Mouse (Mus musculus): ENCODE data around the gene Rpl13a. TPM values are rescaled to one million over a fixed set of nuclear protein-coding genes. Genes with fewer than 3 reads are reported as not detected.
A peak's percentile ranks its signal among the peaks of the same experiment; 100 is the strongest.
"Not testable (repeated sequence)": the region's sequence is repeated elsewhere in the genome, so short reads cannot be mapped to it uniquely, and the experiment has no call there.

Rpl13a gene
- polyA plus RNA-seq, 1 experiment from 2014 or later = 762 TPM

DNA sequence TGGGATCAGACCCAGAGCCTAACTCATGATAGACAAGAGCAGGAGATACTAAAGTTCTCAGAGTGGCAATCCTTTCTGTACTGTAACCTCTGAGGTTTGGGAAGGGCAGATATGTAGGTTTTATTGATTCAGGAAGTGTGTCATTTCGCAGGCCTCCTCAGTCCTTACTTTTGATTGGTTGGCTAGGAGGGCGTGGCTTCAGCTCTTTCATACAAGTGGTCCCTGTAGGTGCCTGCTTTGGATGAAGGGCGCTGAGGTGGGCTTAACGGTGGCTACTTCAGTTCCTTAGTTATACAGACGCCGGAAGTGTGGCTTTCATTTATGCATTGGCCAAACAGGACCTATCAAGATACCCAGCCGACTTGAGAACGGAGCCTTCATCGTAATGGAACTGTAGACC lies 27.0 kb upstream of the Rpl13a start:
- Histone ChIP-seq H3K9me3 (replicated peaks) (no peaks in the 10 kb centered on the region), H3K4me3 (no peak overlapping the region), H3K36me3 (peaks cover 12% of the 10 kb centered on the region; the same call in 1 of the 2 replicates), H3K4me2 (no peak overlapping the region), H3K27ac (0 out of 2 replicates have a peak overlapping the region, but pooled peaks have one; percentile 54), H3K4me1 (replicated peaks) (peaks cover 13% of the 10 kb centered on the region), H3K27me3 (no peaks in the 10 kb centered on the region), H3K9ac (no peak overlapping the region)
- ATAC-seq (replicated peaks; ENCODE audit: insufficient number of reproducible peaks, insufficient read depth, low FRiP score, low read depth) = no peak
- WGBS = 85% methylated on average over 9 of the region's 9 CpGs

DNA sequence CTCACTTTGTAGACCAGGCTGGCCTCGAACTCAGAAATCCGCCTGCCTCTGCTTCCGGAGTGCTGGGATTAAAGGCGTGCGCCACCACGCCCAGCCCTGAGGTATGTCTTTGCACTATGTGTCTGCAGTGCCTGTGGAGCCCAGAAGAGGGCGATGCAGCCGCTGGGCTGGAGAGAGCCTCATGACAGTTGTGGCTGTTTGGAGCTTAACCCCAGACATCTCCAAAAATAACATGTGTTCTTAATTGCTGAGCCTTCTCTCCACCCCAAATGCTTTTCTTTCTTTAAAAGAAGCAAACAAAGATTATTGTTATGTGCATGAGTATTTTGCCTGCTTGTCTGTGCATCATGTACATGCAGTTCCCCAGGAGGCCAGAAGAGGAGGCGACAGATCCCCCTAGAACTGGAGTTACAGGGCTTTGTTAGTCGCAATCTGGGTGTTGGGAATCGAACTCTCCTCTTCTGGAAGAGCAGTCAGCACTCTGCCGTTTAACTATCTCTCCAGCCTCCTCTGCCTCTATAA lies 26.5 kb upstream of the Rpl13a start:
- 71% methylated on average over 12 of the region's 12 CpGs for WGBS
- Histone ChIP-seq H3K36me3 (peaks cover 12% of the 10 kb centered on the region; the same call in 1 of the 2 replicates), H3K4me1 (replicated peaks) (peaks cover 15% of the 10 kb centered on the region), H3K27ac (peak overlapping the region; percentile 54), H3K4me2 (peak overlapping the region; percentile 69), H3K4me3 (peak overlapping the region; percentile 91), H3K9ac (0 out of 2 replicates have a peak overlapping the region, but pooled peaks have one; percentile 12), H3K9me3 (replicated peaks) (no peaks in the 10 kb centered on the region), H3K27me3 (no peaks in the 10 kb centered on the region)
- ATAC-seq (replicated peaks; ENCODE audit: insufficient number of reproducible peaks, insufficient read depth, low FRiP score, low read depth) = no peak; the same call in 1 of the 2 replicates

DNA sequence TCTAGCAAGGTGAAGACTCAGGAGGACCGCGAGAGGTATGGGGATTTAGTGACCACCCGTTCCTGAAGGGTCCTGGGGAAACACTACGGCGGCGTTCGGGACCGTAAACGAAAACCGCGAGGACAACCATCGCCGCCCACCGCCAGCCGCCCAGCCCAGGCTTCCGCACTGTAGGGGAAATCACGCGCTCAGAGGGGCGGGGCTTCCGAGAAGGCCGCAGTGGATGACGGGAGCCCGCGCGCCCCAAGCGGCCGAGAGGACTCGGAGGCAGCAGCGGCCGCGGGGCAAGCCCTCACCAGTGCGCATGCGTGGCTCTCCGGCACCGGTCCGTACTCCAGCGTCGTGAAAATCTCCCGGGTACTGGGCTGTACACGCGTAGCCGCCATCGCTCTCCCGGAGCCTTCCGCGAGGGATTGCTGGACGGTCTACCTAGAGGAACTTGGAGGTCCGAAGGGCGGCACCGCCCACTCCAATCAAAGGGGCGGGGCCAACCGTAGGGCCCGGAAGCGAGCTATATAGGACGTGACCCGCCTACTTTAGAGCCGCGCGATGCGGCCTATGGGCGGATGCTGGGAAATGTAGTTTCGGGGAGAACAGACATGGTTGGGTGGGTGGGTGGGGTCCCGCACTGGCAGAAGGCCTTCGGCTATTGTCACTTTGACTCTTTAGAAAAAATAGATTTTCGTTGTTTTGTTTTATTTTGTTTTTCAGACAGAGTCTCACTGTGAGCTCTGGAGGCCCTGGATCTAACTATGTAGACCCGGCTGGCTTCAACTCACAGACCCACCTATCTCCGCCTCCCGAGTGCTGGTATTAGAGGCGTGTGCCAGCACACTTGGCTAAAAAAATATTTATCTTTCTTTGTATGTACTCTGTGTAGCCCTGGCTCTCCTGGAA lies 25.8 kb upstream of the Rpl13a start, which contains the start of the genes Pih1d1 and Aldh16a1:
TSS of gene Pih1d1 (plus strand) at position 208 of the 897 bp plus-strand sequence.
TSS of gene Aldh16a1 (minus strand) at position 489 of the 897 bp plus-strand sequence.
- H3K27ac ChIP-seq = peak within 1 kb of the TSS; percentile 99
- H3K4me2 ChIP-seq = peak within 1 kb of the TSS; percentile 69
- 3% methylated on average over 69 of the region's 69 CpGs for WGBS
- no peaks in the 10 kb centered on the region for H3K27me3 ChIP-seq
- peak; percentile 94 for ATAC-seq (replicated peaks; ENCODE audit: insufficient number of reproducible peaks, insufficient read depth, low FRiP score, low read depth)
- H3K9me3 ChIP-seq (replicated peaks) = no peaks in the 10 kb centered on the region
- peaks cover 10% of the 10 kb centered on the region; the same call in 1 of the 2 replicates for H3K36me3 ChIP-seq
- H3K4me1 ChIP-seq (replicated peaks) = peaks cover 15% of the 10 kb centered on the region
- peak within 1 kb of the TSS; percentile 87 for H3K9ac ChIP-seq
- peak within 1 kb of the TSS; percentile 91 for H3K4me3 ChIP-seq

- Histone ChIP-seq H3K4me3 (peak overlapping the region; percentile 91), H3K4me1 (replicated peaks) (peaks cover 15% of the 10 kb centered on the region), H3K9me3 (replicated peaks) (no peaks in the 10 kb centered on the region), H3K36me3 (peaks cover 5% of the 10 kb centered on the region; the same call in 1 of the 2 replicates), H3K27ac (peak overlapping the region; percentile 99), H3K9ac (peak overlapping the region; percentile 87), H3K4me2 (peak overlapping the region; percentile 69), H3K27me3 (no peaks in the 10 kb centered on the region)
- 3% methylated on average over 5 of the region's 5 CpGs for WGBS
- no peak for ATAC-seq (replicated peaks; ENCODE audit: insufficient number of reproducible peaks, insufficient read depth, low FRiP score, low read depth)
Measured at GRCm38 (mm10) chr7:45153586-45153985, 25.0 kb upstream of the Rpl13a start.

DNA sequence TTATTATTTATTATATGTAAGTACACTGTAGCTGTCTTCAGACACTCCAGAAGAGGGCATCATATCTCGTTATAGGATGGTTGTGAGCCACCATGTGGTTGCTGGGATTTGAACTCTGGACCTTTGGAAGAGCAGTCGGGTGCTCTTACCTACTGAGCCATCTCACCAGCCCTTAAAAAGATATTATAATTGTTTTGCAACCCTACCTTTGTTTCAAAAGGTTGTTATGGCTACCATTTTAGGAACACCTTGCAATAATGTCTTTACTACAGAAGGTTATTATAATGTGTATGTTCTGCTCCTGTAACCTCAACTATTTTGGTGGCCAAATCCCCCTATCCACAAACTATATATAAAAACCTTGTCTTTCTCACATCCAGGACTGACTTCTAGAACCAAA lies 24.5 kb upstream of the Rpl13a start:
- H3K9me3 ChIP-seq (replicated peaks); H3K9ac ChIP-seq; H3K27me3 ChIP-seq; H3K36me3 ChIP-seq; H3K27ac ChIP-seq; ATAC-seq (replicated peaks; ENCODE audit: insufficient number of reproducible peaks, insufficient read depth, low FRiP score, low read depth): not testable (repeated sequence)
- peaks cover 21% of the 10 kb centered on the region for H3K4me1 ChIP-seq (replicated peaks)
- WGBS = 92% methylated on average over 2 of the region's 2 CpGs
- H3K4me2 ChIP-seq = peak overlapping the region; percentile 69; the same call in 1 of the 2 replicates
- H3K4me3 ChIP-seq = peak overlapping the region; percentile 91

GRCm38 (mm10) chr7:45151303-45151702 lies 22.7 kb upstream of the Rpl13a start:
- WGBS = 48% methylated on average over 11 of the region's 11 CpGs
- Histone ChIP-seq H3K4me1 (replicated peaks) (peaks cover 24% of the 10 kb centered on the region), H3K27me3 (no peaks in the 10 kb centered on the region), H3K27ac (peak overlapping the region; percentile 11; the same call in 1 of the 2 replicates), H3K4me3 (no peak overlapping the region), H3K4me2 (no peak overlapping the region), H3K9me3 (replicated peaks) (no peaks in the 10 kb centered on the region), H3K9ac (no peak overlapping the region), H3K36me3 (no peaks in the 10 kb centered on the region; the same call in 1 of the 2 replicates)
- ATAC-seq (replicated peaks; ENCODE audit: insufficient number of reproducible peaks, insufficient read depth, low FRiP score, low read depth) = no peak

GRCm38 (mm10) chr7:45150321-45150720 lies 21.8 kb upstream of the Rpl13a start:
- Histone ChIP-seq H3K9ac (no peak overlapping the region), H3K27ac (no peak overlapping the region), H3K4me3 (no peak overlapping the region), H3K4me1 (replicated peaks) (peaks cover 24% of the 10 kb centered on the region), H3K36me3 (peaks cover 4% of the 10 kb centered on the region; the same call in 1 of the 2 replicates), H3K9me3 (replicated peaks) (no peaks in the 10 kb centered on the region), H3K4me2 (no peak overlapping the region), H3K27me3 (no peaks in the 10 kb centered on the region)
- no peak for ATAC-seq (replicated peaks; ENCODE audit: insufficient number of reproducible peaks, insufficient read depth, low FRiP score, low read depth)
- 65% methylated on average over 4 of the region's 4 CpGs for WGBS

GRCm38 (mm10) chr7:45149545-45149944 lies 21.0 kb upstream of the Rpl13a start:
- 72% methylated on average over 6 of the region's 6 CpGs for WGBS
- no peak for ATAC-seq (replicated peaks; ENCODE audit: insufficient number of reproducible peaks, insufficient read depth, low FRiP score, low read depth)
- H3K27ac ChIP-seq = no peak overlapping the region; the same call in 1 of the 2 replicates

DNA sequence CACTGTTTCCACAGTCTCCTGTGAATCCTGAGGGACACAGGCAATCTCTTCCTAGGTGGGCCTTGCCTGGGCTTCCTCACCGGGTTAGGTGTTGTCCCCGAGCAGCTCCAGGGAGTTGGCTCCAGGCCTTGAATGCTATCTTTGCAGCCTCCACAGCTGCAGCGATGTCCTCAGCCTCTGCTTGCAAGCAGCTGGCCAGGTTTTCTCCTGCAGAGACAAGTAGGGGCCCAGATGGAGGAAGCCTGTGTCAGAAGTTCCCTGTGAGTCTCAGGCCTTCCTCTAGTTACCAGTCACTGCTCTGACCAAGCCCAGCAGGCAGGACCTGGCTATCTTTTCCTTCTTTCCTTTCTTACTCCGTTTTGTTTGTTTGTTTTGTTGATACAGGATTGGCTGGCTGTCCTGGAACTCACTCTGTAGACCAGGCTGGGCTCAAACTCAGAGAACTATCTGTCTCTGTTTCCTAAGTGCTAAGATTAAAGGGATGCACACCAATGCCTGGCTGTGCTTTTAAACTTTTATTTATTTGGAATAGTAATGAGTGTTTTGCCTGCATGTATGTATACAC lies 20.1 kb upstream of the Rpl13a start:
- Histone ChIP-seq H3K4me1 (replicated peaks) (peaks cover 17% of the 10 kb centered on the region), H3K9ac (no peak overlapping the region), H3K36me3 (peaks cover 11% of the 10 kb centered on the region; the same call in 1 of the 2 replicates), H3K4me3 (no peak overlapping the region), H3K4me2 (no peak overlapping the region), H3K27ac (peak overlapping the region; percentile 39), H3K27me3 (no peaks in the 10 kb centered on the region), H3K9me3 (replicated peaks) (no peaks in the 10 kb centered on the region)
- WGBS = 29% methylated on average over 4 of the region's 4 CpGs
- 0 out of 2 replicates have a peak, but pooled peaks have one; percentile 7 for ATAC-seq (replicated peaks; ENCODE audit: insufficient number of reproducible peaks, insufficient read depth, low FRiP score, low read depth)

More at GRCm38 (mm10) chr7:45149545-45149944, 21.0 kb upstream of the Rpl13a start:
- no peaks in the 10 kb centered on the region for H3K9me3 ChIP-seq (replicated peaks)
- H3K27me3 ChIP-seq = no peaks in the 10 kb centered on the region
- H3K4me1 ChIP-seq (replicated peaks) = peaks cover 17% of the 10 kb centered on the region
- peaks cover 10% of the 10 kb centered on the region; the same call in 1 of the 2 replicates for H3K36me3 ChIP-seq
- no peak overlapping the region for H3K9ac ChIP-seq
- H3K4me2 ChIP-seq = no peak overlapping the region
- no peak overlapping the region for H3K4me3 ChIP-seq

DNA sequence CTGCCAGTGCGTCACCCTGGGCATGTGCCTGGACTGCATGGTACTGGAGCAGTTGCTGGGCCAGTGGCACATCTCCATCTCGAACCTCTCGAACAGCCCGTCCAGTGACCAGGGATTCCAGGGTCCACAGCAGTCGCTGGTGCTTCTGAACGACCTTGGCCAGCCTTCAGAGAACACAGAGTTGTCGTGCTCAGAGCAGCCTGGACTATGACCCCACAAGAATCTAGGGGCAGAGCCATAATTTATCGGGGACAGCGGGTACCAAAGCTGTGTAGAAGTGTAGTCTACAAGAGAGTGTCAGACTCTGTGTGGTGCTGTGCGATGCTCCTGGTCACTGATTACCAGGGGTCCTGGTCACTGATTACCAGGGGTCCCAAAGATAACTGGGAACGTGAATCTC lies 19.3 kb upstream of the Rpl13a start:
- H3K27me3 ChIP-seq = no peaks in the 10 kb centered on the region
- H3K4me2 ChIP-seq = no peak overlapping the region
- H3K4me1 ChIP-seq (replicated peaks) = peaks cover 13% of the 10 kb centered on the region
- H3K36me3 ChIP-seq = peaks cover 11% of the 10 kb centered on the region; the same call in 1 of the 2 replicates
- H3K9me3 ChIP-seq (replicated peaks) = no peaks in the 10 kb centered on the region
- no peak for ATAC-seq (replicated peaks; ENCODE audit: insufficient number of reproducible peaks, insufficient read depth, low FRiP score, low read depth)
- WGBS = 78% methylated on average over 11 of the region's 11 CpGs
- no peak overlapping the region for H3K27ac ChIP-seq
- H3K9ac ChIP-seq = no peak overlapping the region
- H3K4me3 ChIP-seq = no peak overlapping the region

DNA sequence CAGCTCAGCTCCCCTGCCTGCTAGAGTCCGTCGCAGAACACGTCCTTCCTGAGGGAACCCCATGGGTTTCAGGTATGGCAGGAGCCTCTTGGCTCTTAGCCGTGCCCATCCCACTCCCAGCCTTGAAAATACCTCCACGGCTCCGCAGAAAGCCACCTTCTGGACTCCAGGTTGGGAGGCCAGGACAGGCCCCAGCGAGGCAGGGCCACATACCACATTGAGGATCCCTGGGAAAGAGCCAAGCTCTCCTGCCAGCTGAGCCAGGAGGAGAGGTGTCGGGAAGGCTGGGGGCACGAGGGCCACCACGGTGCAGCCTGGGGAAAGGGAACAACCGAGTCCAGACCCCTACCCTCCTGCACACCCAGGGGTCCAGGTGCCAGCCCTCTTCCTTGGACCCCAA lies 18.7 kb upstream of the Rpl13a start:
- Histone ChIP-seq H3K4me3 (no peak overlapping the region), H3K36me3 (peaks cover 11% of the 10 kb centered on the region; the same call in 1 of the 2 replicates)

More for the DNA sequence above, 18.7 kb upstream of the Rpl13a start:
- Histone ChIP-seq H3K27ac (no peak overlapping the region), H3K9ac (no peak overlapping the region), H3K27me3 (no peaks in the 10 kb centered on the region), H3K9me3 (replicated peaks) (no peaks in the 10 kb centered on the region), H3K4me1 (replicated peaks) (peaks cover 13% of the 10 kb centered on the region), H3K4me2 (no peak overlapping the region)
- WGBS = 89% methylated on average over 11 of the region's 11 CpGs
- no peak for ATAC-seq (replicated peaks; ENCODE audit: insufficient number of reproducible peaks, insufficient read depth, low FRiP score, low read depth)
